Mouse (Mus musculus) bone marrow macrophage, adult 2 months (primary cell): ENCODE results near the gene Hist2h2aa2.

Experiments used
- CTCF ChIP-seq: IDR thresholded peaks from 2 replicates; pipeline ENCODE4 v1.5.1; 2012; ENCODE audit warnings: low read depth, mild to moderate bottlenecking, low read length, moderate library complexity
- POLR2A ChIP-seq: IDR thresholded peaks from 2 replicates; pipeline ENCODE4 v1.6.1; 2012; ENCODE audit warnings: mild to moderate bottlenecking, low read depth, low read length, borderline replicate concordance

GRCm38 (mm10) chr3:96198181-96198580 lies 41.9 kb downstream of the Hist2h2aa2 start:
- no peak for TF ChIP-seq CTCF
- TF ChIP-seq POLR2A, result no peak
